Mouse (Mus musculus) intestine, postnatal 0 days (tissue): ENCODE measurements around the gene Lcorl. TPM values are rescaled to one million over a fixed set of nuclear protein-coding genes. Genes with fewer than 3 reads are reported as not detected.

Experiments used
- ATAC-seq: fragments of 200-750 bp; cut with Nextera tagmentation; 2 replicates; pipeline ENCODE4 v1.8.0; 2017; ENCODE audit warnings: mild to moderate bottlenecking, moderate TSS enrichment, moderate library complexity
- H3K27ac ChIP-seq: fragments of 300-500 bp; sonication (generic); 2 replicates; pipeline ENCODE4 v1.5.1; 2014; ENCODE audit warnings: mild to moderate bottlenecking, low read depth, low read length, moderate library complexity
- H3K27me3 ChIP-seq: fragments of 300-500 bp; sonication (generic); replicated peaks from 2 replicates; pipeline ENCODE4 v1.6.1; 2014; ENCODE audit warnings: low read length, mixed read lengths; ENCODE audit not compliant: control insufficient read depth, insufficient read depth
- H3K36me3 ChIP-seq: fragments of 300-500 bp; sonication (generic); 2 replicates; pipeline ENCODE4 v1.6.1; 2014; ENCODE audit warnings: mild to moderate bottlenecking, moderate library complexity; ENCODE audit not compliant: control insufficient read depth, insufficient read depth
- H3K4me1 ChIP-seq: fragments of 300-500 bp; sonication (generic); replicated peaks from 2 replicates; pipeline ENCODE4 v1.6.1; 2014; ENCODE audit warnings: antibody characterized with exemption, low read length, mixed read lengths; ENCODE audit not compliant: control insufficient read depth, insufficient read depth
- H3K4me2 ChIP-seq: fragments of 300-500 bp; sonication (generic); replicated peaks from 2 replicates; pipeline ENCODE4 v1.6.1; 2014; ENCODE audit warnings: low read depth, mild to moderate bottlenecking, moderate library complexity
- H3K4me3 ChIP-seq: fragments of 300-500 bp; sonication (generic); 2 replicates; pipeline ENCODE4 v1.5.1; 2014; ENCODE audit warnings: low read depth, low read length
- H3K9ac ChIP-seq: fragments of 300-500 bp; sonication (generic); 2 replicates; pipeline ENCODE4 v1.6.1; 2014; ENCODE audit warnings: mild to moderate bottlenecking, low read depth, low read length
- H3K9me3 ChIP-seq: fragments of 300-500 bp; sonication (generic); 2 replicates; pipeline ENCODE4 v1.6.1; 2016; ENCODE audit warnings: mixed run types; ENCODE audit not compliant: control insufficient read depth
- CTCF ChIP-seq: sonication (generic); IDR thresholded peaks from 2 replicates; pipeline ENCODE4 v1.5.1; 2016; ENCODE audit warnings: low read depth, mild to moderate bottlenecking, control low read depth, antibody characterized with exemption, moderate library complexity
- WGBS: fragments of 180-500 bp; shearing (Covaris S2); extraction: QIAGEN DNeasy Blood & Tissue Kit; methylation state at CpG from one replicate; pipeline ENCODE4 v1.1.7; 2014; 5-methylcytosine and 5-hydroxymethylcytosine counted together
- polyA plus RNA-seq: library from polyadenylated mRNA; unstranded; fragments of >200 nt; fragmentation: Nextera tagmentation; extraction: Ambion mirVana; gene quantifications from 2 replicates; pipeline ENCODE4 v1.2.1, GENCODE M21; 2015

The Lcorl gene
- polyA plus RNA-seq, 1 experiment from 2014 or later = 23.4 TPM

- no peak for TF ChIP-seq CTCF
- H3K27me3 ChIP-seq = no peaks in the 10 kb centered on the region
- H3K36me3 ChIP-seq = peaks cover 17% of the 10 kb centered on the region; the same call in 1 of the 2 replicates
- WGBS = 92% methylated on average over 1 of the region's 1 CpGs
- H3K9ac ChIP-seq = no peak overlapping the region
- H3K4me2 ChIP-seq = no peak overlapping the region
- no peak overlapping the region for H3K4me3 ChIP-seq
- no peaks in the 10 kb centered on the region for H3K9me3 ChIP-seq
- no peak for ATAC-seq
- no peaks in the 10 kb centered on the region for H3K4me1 ChIP-seq
- no peak overlapping the region for H3K27ac ChIP-seq
Measured at GRCm38 (mm10) chr5:45737911-45738310, 119.5 kb downstream of the Lcorl start.

- 92% methylated on average over 2 of the region's 2 CpGs for WGBS
- H3K4me1 ChIP-seq = no peaks in the 10 kb centered on the region
- no peak overlapping the region for H3K9ac ChIP-seq
- no peak overlapping the region for H3K27ac ChIP-seq
- H3K36me3 ChIP-seq = peaks cover 17% of the 10 kb centered on the region; the same call in 1 of the 2 replicates
- H3K9me3 ChIP-seq = no peaks in the 10 kb centered on the region
- H3K4me2 ChIP-seq = no peak overlapping the region
- H3K4me3 ChIP-seq = no peak overlapping the region
- no peaks in the 10 kb centered on the region for H3K27me3 ChIP-seq
- ATAC-seq = no peak
- TF ChIP-seq CTCF = no peak
Measured at GRCm38 (mm10) chr5:45733751-45734150, 123.7 kb downstream of the Lcorl start.

- TF ChIP-seq CTCF = no peak
- ATAC-seq = no peak
- H3K36me3 ChIP-seq = no peaks in the 10 kb centered on the region
- no peak overlapping the region for H3K9ac ChIP-seq
- no peak overlapping the region for H3K27ac ChIP-seq
- WGBS = 89% methylated on average over 6 of the region's 6 CpGs
- no peak overlapping the region for H3K4me3 ChIP-seq
- no peaks in the 10 kb centered on the region for H3K27me3 ChIP-seq
- no peaks in the 10 kb centered on the region for H3K9me3 ChIP-seq
- H3K4me1 ChIP-seq = no peaks in the 10 kb centered on the region
- no peak overlapping the region for H3K4me2 ChIP-seq
Measured at GRCm38 (mm10) chr5:45718848-45719488, 138.4 kb downstream of the Lcorl start.

GRCm38 (mm10) chr5:45709653-45710052 is 147.8 kb downstream of the Lcorl start:
- 91% methylated on average over 2 of the region's 2 CpGs for WGBS
- H3K9ac ChIP-seq = no peak overlapping the region

GRCm38 (mm10) chr5:45706811-45707210 is 150.6 kb downstream of the Lcorl start:
- Histone ChIP-seq H3K4me1 (no peaks in the 10 kb centered on the region), H3K27me3 (no peaks in the 10 kb centered on the region), H3K9ac (no peak overlapping the region), H3K4me3 (no peak overlapping the region), H3K36me3 (0 out of 2 replicates have a peak, but pooled peaks cover 4% of the 10 kb centered on the region), H3K4me2 (no peak overlapping the region), H3K9me3 (no peaks in the 10 kb centered on the region), H3K27ac (no peak overlapping the region)
- TF ChIP-seq CTCF = no peak
- 90% methylated on average over 2 of the region's 2 CpGs for WGBS
- no peak for ATAC-seq

More at GRCm38 (mm10) chr5:45709653-45710052, 147.8 kb downstream of the Lcorl start:
- H3K9me3 ChIP-seq = no peaks in the 10 kb centered on the region
- no peaks in the 10 kb centered on the region for H3K27me3 ChIP-seq
- no peak for TF ChIP-seq CTCF
- no peak overlapping the region for H3K4me2 ChIP-seq
- H3K27ac ChIP-seq = no peak overlapping the region
- ATAC-seq = no peak
- H3K36me3 ChIP-seq = 0 out of 2 replicates have a peak, but pooled peaks cover 4% of the 10 kb centered on the region
- no peaks in the 10 kb centered on the region for H3K4me1 ChIP-seq
- H3K4me3 ChIP-seq = no peak overlapping the region

- no peak for ATAC-seq
- Histone ChIP-seq H3K4me1 (no peaks in the 10 kb centered on the region), H3K4me3 (no peak overlapping the region), H3K9me3 (no peaks in the 10 kb centered on the region), H3K36me3 (peaks cover 3% of the 10 kb centered on the region; the same call in 1 of the 2 replicates), H3K27ac (no peak overlapping the region), H3K9ac (no peak overlapping the region), H3K4me2 (no peak overlapping the region), H3K27me3 (no peaks in the 10 kb centered on the region)
- 85% methylated on average over 6 of the region's 6 CpGs for whole genome bisulfite sequencing
- no peak for TF ChIP-seq CTCF
Measured at GRCm38 (mm10) chr5:45691678-45692077, 165.7 kb downstream of the Lcorl start.
